Mouse (Mus musculus) kidney, embryonic 16.5 days (tissue): ENCODE measurements at regions not wholly inside any gene's neighbourhood (a gene's known extent, or its start where the extent isn't known, plus 50 kb on each side); places are given as distances from the start of the nearest gene placed in this dataset.

Experiments used
- ATAC-seq: fragments of 200-750 bp; cut with Nextera tagmentation; 2 replicates; pipeline ENCODE4 v1.8.0; 2017; ENCODE audit warnings: moderate TSS enrichment; ENCODE audit not compliant: low FRiP score, low TSS enrichment
- H3K27ac ChIP-seq: fragments of 300-500 bp; sonication (generic); 2 replicates; pipeline ENCODE4 v1.5.1; 2014; ENCODE audit warnings: low read length
- H3K27me3 ChIP-seq: fragments of 300-500 bp; sonication (generic); 2 replicates; pipeline ENCODE4 v1.6.1; 2014; ENCODE audit warnings: low read length, control low read depth, mixed read lengths; ENCODE audit not compliant: insufficient read depth
- H3K36me3 ChIP-seq: fragments of 300-500 bp; sonication (generic); 2 replicates; pipeline ENCODE4 v1.6.1; 2014; ENCODE audit warnings: low read length, control low read depth, mixed read lengths; ENCODE audit not compliant: insufficient read depth
- H3K4me1 ChIP-seq: fragments of 300-500 bp; sonication (generic); 2 replicates; pipeline ENCODE4 v1.6.1; 2014; ENCODE audit warnings: low read length, control low read depth, mixed read lengths; ENCODE audit not compliant: insufficient read depth
- H3K4me2 ChIP-seq: fragments of 300-500 bp; sonication (generic); replicated peaks from 2 replicates; pipeline ENCODE4 v1.6.1; 2014; ENCODE audit warnings: low read depth, low read length
- H3K4me3 ChIP-seq: fragments of 300-500 bp; sonication (generic); 2 replicates; pipeline ENCODE4 v1.5.1; 2014; ENCODE audit warnings: mild to moderate bottlenecking, low read length
- H3K9ac ChIP-seq: fragments of 300-500 bp; sonication (generic); replicated peaks from 2 replicates; pipeline ENCODE4 v1.6.1; 2014; ENCODE audit warnings: low read length
- H3K9me3 ChIP-seq: fragments of 300-500 bp; sonication (generic); 2 replicates; pipeline ENCODE4 v1.6.1; 2016; ENCODE audit warnings: low read length, control low read depth
- WGBS: fragments of 180-500 bp; shearing (Covaris S2); extraction: QIAGEN DNeasy Blood & Tissue Kit; methylation state at CpG from one replicate; pipeline ENCODE4 v1.1.7; 2014; 5-methylcytosine and 5-hydroxymethylcytosine counted together

DNA sequence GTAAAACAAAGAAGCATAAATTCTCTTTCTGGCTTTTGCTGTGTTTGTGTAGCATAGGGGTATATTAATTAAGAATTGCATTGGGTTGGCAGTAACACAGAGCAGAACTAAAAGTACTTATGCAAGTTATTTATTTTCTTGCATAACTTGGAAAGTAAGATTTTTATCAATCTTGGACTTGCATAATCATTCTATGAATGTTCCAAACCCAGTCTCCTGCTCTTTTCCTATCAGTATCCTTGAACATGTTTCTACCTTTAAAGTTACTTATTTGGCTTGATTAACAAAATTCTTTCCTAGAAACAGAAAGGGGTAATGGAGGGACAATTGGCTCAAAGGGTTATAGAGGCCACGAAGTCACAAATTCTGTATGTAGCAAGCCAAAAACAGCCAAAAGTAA, 1320.6 kb upstream of the Gm7489 start:
- H3K4me1 ChIP-seq = no peaks in the 10 kb centered on the region
- whole genome bisulfite sequencing = 88% methylated on average over 1 of the region's 1 CpGs
- H3K27ac ChIP-seq = no peak overlapping the region
- no peak overlapping the region for H3K9ac ChIP-seq
- H3K4me3 ChIP-seq = no peak overlapping the region
- no peaks in the 10 kb centered on the region for H3K27me3 ChIP-seq
- H3K4me2 ChIP-seq = no peak overlapping the region
- H3K9me3 ChIP-seq = no peaks in the 10 kb centered on the region
- no peak for ATAC-seq
- no peaks in the 10 kb centered on the region for H3K36me3 ChIP-seq

- Histone ChIP-seq H3K27ac (no peak overlapping the region), H3K4me3 (no peak overlapping the region)
Observed at GRCm38 (mm10) chr15:52565449-52565851, 1319.3 kb upstream of the Gm7489 start.

DNA sequence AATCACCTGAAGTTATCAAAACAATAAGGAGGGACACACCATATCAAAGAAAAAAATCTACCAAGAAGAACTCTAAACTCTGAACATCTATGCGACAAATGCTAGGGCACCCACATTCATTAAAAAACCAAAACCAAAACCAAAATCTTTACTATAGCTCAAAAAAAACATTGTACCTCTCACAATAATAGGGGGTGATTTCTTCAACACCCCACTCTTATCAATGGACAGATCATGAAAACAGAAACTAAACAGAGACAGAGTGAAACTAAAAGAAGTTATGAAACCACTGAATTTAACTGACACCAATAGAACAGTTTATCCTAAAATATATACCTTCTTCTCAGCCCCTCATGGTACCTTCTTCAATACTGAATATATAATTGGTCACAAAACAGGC, 1314.5 kb upstream of the Gm7489 start:
- 96% methylated on average over 1 of the region's 1 CpGs for WGBS

More at GRCm38 (mm10) chr15:52565449-52565851, 1319.3 kb upstream of the Gm7489 start:
- 89% methylated on average over 5 of the region's 5 CpGs for WGBS
- ATAC-seq = no peak
- H3K9me3 ChIP-seq = no peaks in the 10 kb centered on the region
- H3K4me2 ChIP-seq = no peak overlapping the region
- no peaks in the 10 kb centered on the region for H3K36me3 ChIP-seq
- no peak overlapping the region for H3K9ac ChIP-seq
- no peaks in the 10 kb centered on the region for H3K4me1 ChIP-seq
- H3K27me3 ChIP-seq = no peaks in the 10 kb centered on the region

GRCm38 (mm10) chr15:52577614-52578013, 1307.1 kb upstream of the Gm7489 start:
- Histone ChIP-seq H3K27me3 (no peaks in the 10 kb centered on the region), H3K4me3 (no peak overlapping the region), H3K4me1 (no peaks in the 10 kb centered on the region), H3K9ac (no peak overlapping the region), H3K36me3 (no peaks in the 10 kb centered on the region), H3K9me3 (no peaks in the 10 kb centered on the region), H3K4me2 (no peak overlapping the region), H3K27ac (no peak overlapping the region)
- ATAC-seq = no peak
- 86% methylated on average over 2 of the region's 2 CpGs for WGBS

More for the DNA sequence above, 1314.5 kb upstream of the Gm7489 start:
- Histone ChIP-seq H3K4me1 (no peaks in the 10 kb centered on the region), H3K36me3 (no peaks in the 10 kb centered on the region), H3K4me3 (no peak overlapping the region), H3K27ac (no peak overlapping the region), H3K27me3 (no peaks in the 10 kb centered on the region), H3K9ac (no peak overlapping the region), H3K4me2 (no peak overlapping the region), H3K9me3 (no peaks in the 10 kb centered on the region)
- no peak for ATAC-seq

GRCm38 (mm10) chr15:52589391-52589790, 1295.3 kb upstream of the Gm7489 start:
- no peak overlapping the region for H3K9ac ChIP-seq
- no peaks in the 10 kb centered on the region for H3K9me3 ChIP-seq
- no peak overlapping the region for H3K4me3 ChIP-seq
- no peaks in the 10 kb centered on the region for H3K4me1 ChIP-seq
- WGBS = 35% methylated on average over 4 of the region's 4 CpGs
- no peak for ATAC-seq
- no peaks in the 10 kb centered on the region for H3K36me3 ChIP-seq
- H3K27ac ChIP-seq = no peak overlapping the region
- H3K27me3 ChIP-seq = no peaks in the 10 kb centered on the region
- no peak overlapping the region for H3K4me2 ChIP-seq

DNA sequence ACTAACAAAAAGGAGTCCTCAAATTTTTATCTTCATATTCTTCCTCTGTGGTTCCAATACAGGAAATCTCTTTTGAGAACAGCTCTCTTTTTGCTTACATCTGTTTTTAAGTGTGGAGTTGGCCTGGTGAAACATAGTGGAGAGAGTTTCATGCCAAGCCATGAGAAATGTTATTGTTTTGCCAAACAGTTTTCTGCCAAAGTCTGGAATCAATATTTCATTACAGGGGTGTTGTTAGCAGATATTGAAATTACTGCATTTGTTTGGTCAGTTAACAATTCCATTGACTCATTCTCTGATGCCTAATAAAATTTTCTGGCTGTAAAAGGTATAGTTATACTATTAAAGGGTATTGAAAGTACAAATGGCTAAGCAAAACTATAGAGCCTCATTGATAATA, 1285.2 kb upstream of the Gm7489 start:
- H3K4me2 ChIP-seq = no peak overlapping the region
- no peak for ATAC-seq
- H3K36me3 ChIP-seq = no peaks in the 10 kb centered on the region
- H3K27ac ChIP-seq = no peak overlapping the region
- no peak overlapping the region for H3K9ac ChIP-seq
- H3K27me3 ChIP-seq = no peaks in the 10 kb centered on the region
- H3K9me3 ChIP-seq = no peaks in the 10 kb centered on the region
- no peaks in the 10 kb centered on the region for H3K4me1 ChIP-seq
- H3K4me3 ChIP-seq = no peak overlapping the region

DNA sequence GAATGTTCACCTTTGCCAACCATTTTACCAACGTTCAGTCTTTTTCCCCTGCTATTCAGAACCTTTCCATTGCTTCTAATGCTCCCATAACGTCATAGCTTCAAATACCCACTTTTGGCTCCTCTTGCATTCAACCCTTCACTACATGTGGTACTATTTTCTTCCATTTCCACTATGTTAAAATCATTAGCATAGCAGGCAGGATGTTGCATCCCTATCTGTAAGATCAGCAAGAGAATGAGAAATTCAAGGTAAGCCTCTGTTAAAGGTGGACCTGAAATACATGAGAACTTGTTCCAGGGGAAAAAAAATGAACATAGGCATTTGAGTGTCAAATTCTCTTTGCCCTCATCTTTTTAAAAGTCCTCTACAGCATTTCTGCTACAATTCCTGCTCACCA, 1284.7 kb upstream of the Gm7489 start:
- no peak for ATAC-seq
- Histone ChIP-seq H3K4me2 (no peak overlapping the region), H3K9ac (no peak overlapping the region), H3K4me3 (no peak overlapping the region), H3K27ac (no peak overlapping the region), H3K36me3 (no peaks in the 10 kb centered on the region), H3K27me3 (no peaks in the 10 kb centered on the region), H3K4me1 (no peaks in the 10 kb centered on the region), H3K9me3 (no peaks in the 10 kb centered on the region)
- 73% methylated on average over 2 of the region's 2 CpGs for WGBS

DNA sequence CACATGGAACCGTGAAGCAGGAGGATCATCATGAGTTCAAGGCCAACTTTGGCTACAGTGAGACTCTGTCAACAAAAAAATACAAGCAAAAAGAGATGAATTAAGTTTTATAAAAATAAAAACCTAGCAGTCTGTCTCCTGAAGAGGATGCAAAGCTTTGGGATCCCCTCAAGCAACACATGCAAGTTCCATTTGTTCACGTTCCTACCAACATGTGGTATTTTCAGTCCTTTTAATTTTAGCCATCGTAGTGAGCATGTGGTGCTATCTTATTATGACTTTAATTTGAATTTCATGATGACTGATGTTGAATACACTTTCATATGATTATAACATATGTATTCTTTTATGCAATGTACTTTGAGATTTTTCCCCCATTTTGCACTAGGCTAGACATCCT, 1244.9 kb upstream of the Gm7489 start:
- Histone ChIP-seq H3K4me3 (no peak overlapping the region), H3K27me3 (no peaks in the 10 kb centered on the region), H3K9me3 (no peaks in the 10 kb centered on the region), H3K27ac (no peak overlapping the region), H3K9ac (no peak overlapping the region), H3K36me3 (no peaks in the 10 kb centered on the region), H3K4me2 (no peak overlapping the region), H3K4me1 (no peaks in the 10 kb centered on the region)
- WGBS = 84% methylated on average over 3 of the region's 3 CpGs
- no peak for ATAC-seq

GRCm38 (mm10) chr15:52645961-52646360, 1238.7 kb upstream of the Gm7489 start:
- H3K27me3 ChIP-seq = no peaks in the 10 kb centered on the region
- no peaks in the 10 kb centered on the region for H3K36me3 ChIP-seq
- WGBS = 69% methylated on average over 2 of the region's 2 CpGs
- H3K9me3 ChIP-seq = no peaks in the 10 kb centered on the region
- H3K4me3 ChIP-seq = no peak overlapping the region
- H3K4me1 ChIP-seq = no peaks in the 10 kb centered on the region
- no peak overlapping the region for H3K4me2 ChIP-seq
- no peak for ATAC-seq
- no peak overlapping the region for H3K27ac ChIP-seq
- no peak overlapping the region for H3K9ac ChIP-seq

DNA sequence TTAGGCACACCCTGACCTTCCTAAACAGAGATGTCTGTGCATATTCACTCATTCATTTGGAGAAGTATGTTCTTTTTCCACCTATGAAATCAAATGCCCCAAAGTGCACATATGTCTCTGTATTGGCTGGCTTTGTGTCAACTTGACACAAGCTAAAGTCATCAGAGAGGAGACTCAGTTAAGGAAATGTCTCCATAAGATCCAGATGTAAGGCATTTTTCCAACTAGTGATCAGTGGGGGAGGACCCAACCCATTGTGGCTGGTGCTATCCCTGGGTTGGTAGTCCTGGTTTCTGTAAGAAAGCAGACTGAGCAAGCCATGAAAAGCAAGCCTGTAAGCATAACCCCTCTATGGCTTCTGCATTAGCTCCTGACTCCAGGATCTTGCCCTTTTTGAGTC, 1226.8 kb upstream of the Gm7489 start:
- H3K4me2 ChIP-seq = no peak overlapping the region
- no peaks in the 10 kb centered on the region for H3K27me3 ChIP-seq
- no peak for ATAC-seq
- H3K9ac ChIP-seq = no peak overlapping the region
- no peaks in the 10 kb centered on the region for H3K4me1 ChIP-seq
- H3K9me3 ChIP-seq = no peaks in the 10 kb centered on the region
- no peak overlapping the region for H3K27ac ChIP-seq
- no peak overlapping the region for H3K4me3 ChIP-seq
- H3K36me3 ChIP-seq = no peaks in the 10 kb centered on the region
